Mouse (Mus musculus) MEL (cell line): ENCODE measurements around the gene Aldoart2. TPM values are rescaled to one million over a fixed set of nuclear protein-coding genes. Genes with fewer than 3 reads are reported as not detected.

Source experiments
- DNase-seq: peaks from one replicate; pipeline ENCODE4 v3.0.0; 2011; ENCODE audit warnings: low read depth, low spot score
- H3K27ac ChIP-seq: 2 replicates; pipeline ENCODE4 v1.5.1; 2012; ENCODE audit warnings: low read depth, mild to moderate bottlenecking, control low read depth, low read length, moderate library complexity; ENCODE audit not compliant: control insufficient read depth
- H3K27me3 ChIP-seq, 2 experiments: fragments of 150-350 bp in 1 of 2; sonication (generic) in 1 of 2; 2 replicates each; pipeline ENCODE4 v1.6.1; 2012; ENCODE audit warnings: low read length in 2 of 2, mild to moderate bottlenecking in 2 of 2, improper control_type of control experiment in 1 of 2, moderate library complexity in 1 of 2; ENCODE audit not compliant: insufficient read depth in 2 of 2, control insufficient read depth in 1 of 2
- H3K36me3 ChIP-seq, 2 experiments: 2 replicates each; pipeline ENCODE4 v1.6.1; 2012 to 2014; ENCODE audit warnings: low read length in 2 of 2, improper control_type of control experiment in 1 of 2, inconsistent platforms in 1 of 2, mild to moderate bottlenecking in 1 of 2; ENCODE audit not compliant: insufficient read depth in 2 of 2, control insufficient read depth in 1 of 2
- H3K4me1 ChIP-seq, 2 experiments: fragments of 150-350 bp in 1 of 2; sonication (generic) in 1 of 2; 2 replicates each; pipeline ENCODE4 v1.6.1; 2012; ENCODE audit warnings: low read length in 2 of 2, improper control_type of control experiment in 1 of 2, mild to moderate bottlenecking in 1 of 2; ENCODE audit not compliant: insufficient read depth in 2 of 2, control insufficient read depth in 1 of 2
- H3K4me3 ChIP-seq, 2 experiments: fragments of 150-350 bp in 1 of 2; sonication (generic) in 1 of 2; 2 replicates each; pipeline ENCODE4 v1.5.1; 2012; ENCODE audit warnings: low read depth in 2 of 2, low read length in 2 of 2, mild to moderate bottlenecking in 2 of 2, moderate library complexity in 2 of 2, control low read depth in 1 of 2, improper control_type of control experiment in 1 of 2; ENCODE audit not compliant: control insufficient read depth in 1 of 2, insufficient read depth in 1 of 2
- H3K79me2 ChIP-seq: 2 replicates; pipeline ENCODE4 v1.6.1; 2012; ENCODE audit warnings: mild to moderate bottlenecking, low read length, moderate library complexity; ENCODE audit not compliant: control insufficient read depth, poor library complexity, insufficient read depth
- H3K9ac ChIP-seq: 2 replicates; pipeline ENCODE4 v1.6.1; 2012; ENCODE audit warnings: low read depth, mild to moderate bottlenecking, control low read depth, low read length, moderate library complexity; ENCODE audit not compliant: control insufficient read depth, poor library complexity, severe bottlenecking
- H3K9me3 ChIP-seq: fragments of 150-350 bp; sonication (generic); replicated peaks from 2 replicates; pipeline ENCODE4 v1.6.1; 2012; ENCODE audit warnings: mild to moderate bottlenecking, low read length, improper control_type of control experiment, moderate library complexity; ENCODE audit not compliant: insufficient read depth
- CHD1 ChIP-seq: IDR thresholded peaks from 2 replicates; pipeline ENCODE4 v1.6.1; 2012; ENCODE audit warnings: low read depth, mild to moderate bottlenecking, inconsistent platforms, low read length, improper control_type of control experiment
- CHD2 ChIP-seq: IDR thresholded peaks from 2 replicates; pipeline ENCODE4 v1.6.1; 2011; ENCODE audit warnings: low read length, improper control_type of control experiment
- ELF1 ChIP-seq: IDR thresholded peaks from 2 replicates; pipeline ENCODE4 v1.6.1; 2014; ENCODE audit warnings: low read depth, mild to moderate bottlenecking, inconsistent platforms, low read length, improper control_type of control experiment, moderate library complexity
- EP300 ChIP-seq, 2 experiments: IDR thresholded peaks; 2 replicates each; pipeline ENCODE4 v1.6.1; 2011; ENCODE audit warnings: improper control_type of control experiment in 2 of 2, low read length in 2 of 2, low read depth in 1 of 2, mild to moderate bottlenecking in 1 of 2
- ETS1 ChIP-seq: IDR thresholded peaks from 2 replicates; pipeline ENCODE4 v1.6.1; 2012; ENCODE audit warnings: low read depth, mild to moderate bottlenecking, inconsistent platforms, low read length, improper control_type of control experiment, moderate library complexity
- GABPA ChIP-seq: IDR thresholded peaks from 2 replicates; pipeline ENCODE4 v1.6.1; 2012; ENCODE audit warnings: low read depth, mild to moderate bottlenecking, inconsistent platforms, low read length, improper control_type of control experiment, moderate library complexity
- GATA1 ChIP-seq: IDR thresholded peaks from 2 replicates; pipeline ENCODE4 v1.6.1; 2011; ENCODE audit warnings: low read depth, low read length, improper control_type of control experiment
- HCFC1 ChIP-seq: IDR thresholded peaks from 2 replicates; pipeline ENCODE4 v1.6.1; 2012; ENCODE audit warnings: low read depth, mild to moderate bottlenecking, inconsistent platforms, low read length, improper control_type of control experiment, moderate library complexity
- MAFK ChIP-seq: IDR thresholded peaks from 2 replicates; pipeline ENCODE4 v1.6.1; 2011; ENCODE audit warnings: low read depth, mild to moderate bottlenecking, low read length, improper control_type of control experiment, borderline replicate concordance
- MAX ChIP-seq: IDR thresholded peaks from 2 replicates; pipeline ENCODE4 v1.6.1; 2011; ENCODE audit warnings: low read length, improper control_type of control experiment
- MEF2A ChIP-seq: IDR thresholded peaks from 2 replicates; pipeline ENCODE4 v1.6.1; 2014; ENCODE audit warnings: low read depth, mild to moderate bottlenecking, inconsistent platforms, low read length, improper control_type of control experiment; ENCODE audit not compliant: poor library complexity, insufficient replicate concordance, severe bottlenecking; ENCODE audit errors: extremely low read depth
- MXI1 ChIP-seq: IDR thresholded peaks from 2 replicates; pipeline ENCODE4 v1.6.1; 2011; ENCODE audit warnings: mild to moderate bottlenecking, low read depth, low read length, improper control_type of control experiment
- MYB ChIP-seq: IDR thresholded peaks from 2 replicates; pipeline ENCODE4 v1.6.1; 2011; ENCODE audit warnings: mild to moderate bottlenecking, low read depth, low read length, improper control_type of control experiment
- NELFE ChIP-seq: IDR thresholded peaks from 2 replicates; pipeline ENCODE4 v1.6.1; 2011; ENCODE audit warnings: low read depth, low read length, improper control_type of control experiment
- NRF1 ChIP-seq: IDR thresholded peaks from 2 replicates; pipeline ENCODE4 v1.6.1; 2014; ENCODE audit warnings: low read depth, mild to moderate bottlenecking, inconsistent platforms, low read length, improper control_type of control experiment, moderate library complexity; ENCODE audit not compliant: poor library complexity, insufficient read depth, severe bottlenecking
- POLR2AphosphoS2 ChIP-seq: IDR thresholded peaks from 2 replicates; pipeline ENCODE4 v1.6.1; 2011; ENCODE audit warnings: low read length, improper control_type of control experiment
- POLR2AphosphoS5 ChIP-seq: IDR thresholded peaks from 2 replicates; pipeline ENCODE4 v1.6.1; 2012; ENCODE audit warnings: low read depth, borderline replicate concordance, mild to moderate bottlenecking, inconsistent platforms, low read length, moderate library complexity, mixed read lengths
- SMC3 ChIP-seq: IDR thresholded peaks from 2 replicates; pipeline ENCODE4 v1.6.1; 2011; ENCODE audit warnings: low read depth, low read length, improper control_type of control experiment
- TAL1 ChIP-seq: IDR thresholded peaks from 2 replicates; pipeline ENCODE4 v1.6.1; 2012; ENCODE audit warnings: mild to moderate bottlenecking, inconsistent platforms, low read length, moderate library complexity, mixed read lengths
- TBP ChIP-seq: IDR thresholded peaks from 2 replicates; pipeline ENCODE4 v1.8.0; 2011; ENCODE audit warnings: low read depth, low read length, improper control_type of control experiment
- TCF12 ChIP-seq: IDR thresholded peaks from 2 replicates; pipeline ENCODE4 v1.6.1; 2014; ENCODE audit warnings: low read depth, mild to moderate bottlenecking, inconsistent platforms, low read length, improper control_type of control experiment, moderate library complexity
- USF1 ChIP-seq: IDR thresholded peaks from 2 replicates; pipeline ENCODE4 v1.6.1; 2014; ENCODE audit warnings: low read depth, mild to moderate bottlenecking, inconsistent platforms, low read length, improper control_type of control experiment, moderate library complexity
- polyA plus RNA-seq, 2 experiments: library from polyadenylated mRNA; stranded (reverse) in 1 of 2; unstranded in 1 of 2; fragments of >175 nt in 1 of 2; fragments of >200 nt in 1 of 2; gene quantifications; 2 replicates each; pipeline versions ENCODE4 v1.2.1 to v1.2.4; 2012; ENCODE audit warnings: low replicate concordance in 2 of 2, low read depth in 1 of 2; ENCODE audit not compliant: insufficient read length in 2 of 2, insufficient read depth in 1 of 2, missing spikeins in 1 of 2
- total RNA-seq: library from RNA; depleted of rRNA; stranded (reverse); fragments of 300-350 nt; gene quantifications from 2 replicates; pipeline ENCODE4 v1.2.3, GENCODE M21; 2012

Gene Aldoart2
- total and polyA plus RNA-seq, 3 experiments: 0.26 TPM; not detected in 2

- H3K9me3 ChIP-seq: no peaks in the 10 kb centered on the region
- DNase-seq: peak; percentile 79
- peaks cover 0 to 9% of the 10 kb centered on the region in 2 experiments; a peak in 2 of 4 replicates for H3K36me3 ChIP-seq
- H3K27ac ChIP-seq: no peak overlapping the region
- H3K9ac ChIP-seq: no peak overlapping the region
- no peaks in the 10 kb centered on the region for H3K27me3 ChIP-seq
- TF ChIP-seq TAL1: peak; percentile 71
- no peak for TF ChIP-seq MYB
- TF ChIP-seq NRF1: peak; percentile 57
- no peak for TF ChIP-seq NELFE
- TF ChIP-seq TBP: no peak
- TF ChIP-seq MAX: no peak
- no peak for TF ChIP-seq MAFK
- TF ChIP-seq ETS1: no peak
- TF ChIP-seq HCFC1: no peak
- TF ChIP-seq CHD1: no peak
- peak; percentile 81 for TF ChIP-seq TCF12
- peak; percentile 76 for TF ChIP-seq GATA1
- TF ChIP-seq EP300 (IDR thresholded peaks at IDR 0.05; ENCODE audit: low read depth in 1 of 2, low read length in 2 of 2): peak; percentile 56 to 76; a peak in 3 of 4 replicates
- no peak for TF ChIP-seq SMC3
- no peak for TF ChIP-seq POLR2AphosphoS5
- TF ChIP-seq MXI1: peak; percentile 23; the same call in 1 of the 2 replicates
- peaks cover 2 to 3% of the 10 kb centered on the region in 2 experiments; a peak in 1 of 4 replicates for H3K4me1 ChIP-seq
- H3K4me3 ChIP-seq: no peak overlapping the region
- H3K79me2 ChIP-seq: no peaks in the 10 kb centered on the region
Measured at GRCm38 (mm10) chr12:55604411-55604810, 39.4 kb downstream of the Aldoart2 start.

- no peaks in the 10 kb centered on the region for H3K79me2 ChIP-seq
- H3K27me3 ChIP-seq: no peaks in the 10 kb centered on the region
- H3K9me3 ChIP-seq: no peaks in the 10 kb centered on the region
- H3K36me3 ChIP-seq: peaks cover 0 to 20% of the 10 kb centered on the region in 2 experiments; a peak in 2 of 4 replicates
- peaks cover 5 to 7% of the 10 kb centered on the region in 2 experiments for H3K4me1 ChIP-seq
- no peak overlapping the region for H3K9ac ChIP-seq
- no peak overlapping the region for H3K27ac ChIP-seq
- no peak for DNase-seq
- TF ChIP-seq GABPA (no peak), MEF2A (no peak), TAL1 (no peak), MXI1 (no peak), MAFK (no peak), CHD2 (no peak), CHD1 (no peak), ETS1 (no peak), MYB (no peak), TCF12 (no peak), USF1 (no peak), POLR2AphosphoS2 (no peak), EP300 (IDR thresholded peaks at IDR 0.05; ENCODE audit: low read depth in 1 of 2, low read length in 2 of 2) (no peak), NRF1 (no peak), NELFE (no peak), ELF1 (no peak), TBP (no peak)
- no peak overlapping the region for H3K4me3 ChIP-seq
Measured at GRCm38 (mm10) chr12:55607902-55608301, 42.9 kb downstream of the Aldoart2 start.
